Mouse (Mus musculus): ENCODE data around the gene Plekha7.

- no peak for TF ChIP-seq EP300 (IDR thresholded peaks at IDR 0.05)
- TF ChIP-seq CTCF (IDR thresholded peaks at IDR 0.05), result peak; percentile 66
These were observed 46.1 kb downstream of the Plekha7 start for GRCm38 (mm10) chr7:116262101-116262500.
